Mouse (Mus musculus): ENCODE results near the gene Ecd.
"Not testable (repeated sequence)": the region's sequence is repeated elsewhere in the genome, so short reads cannot be mapped to it uniquely, and the experiment has no call there.

The Ecd gene

GRCm38 (mm10) chr14:20324196-20324595 lies 23.7 kb downstream of the Ecd start:
- DNase-seq (ENCODE audit: low spot score in 2 of 2), result no peak

DNA sequence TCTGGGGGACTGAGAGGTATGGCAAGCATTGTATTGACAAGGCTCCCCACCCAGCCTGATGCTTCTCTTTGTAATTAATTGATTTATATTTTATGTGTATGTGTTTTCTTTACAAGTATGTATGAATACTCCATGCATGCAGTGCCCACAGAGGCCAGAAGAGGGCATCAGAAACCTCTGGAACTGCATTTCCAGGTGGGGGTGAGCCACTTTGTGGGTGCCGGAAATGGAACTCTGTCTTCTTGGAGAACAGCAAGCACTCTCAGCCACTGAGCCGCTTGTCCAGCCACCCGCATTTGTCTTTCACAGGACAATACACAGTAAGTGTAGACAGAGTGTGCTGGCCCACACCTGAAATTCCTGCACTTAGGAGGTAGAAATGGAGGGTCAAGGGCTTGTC lies 28.5 kb downstream of the Ecd start:
- DNase-seq (ENCODE audit: low spot score in 2 of 2), result peak; percentile 20 to 35

DNA sequence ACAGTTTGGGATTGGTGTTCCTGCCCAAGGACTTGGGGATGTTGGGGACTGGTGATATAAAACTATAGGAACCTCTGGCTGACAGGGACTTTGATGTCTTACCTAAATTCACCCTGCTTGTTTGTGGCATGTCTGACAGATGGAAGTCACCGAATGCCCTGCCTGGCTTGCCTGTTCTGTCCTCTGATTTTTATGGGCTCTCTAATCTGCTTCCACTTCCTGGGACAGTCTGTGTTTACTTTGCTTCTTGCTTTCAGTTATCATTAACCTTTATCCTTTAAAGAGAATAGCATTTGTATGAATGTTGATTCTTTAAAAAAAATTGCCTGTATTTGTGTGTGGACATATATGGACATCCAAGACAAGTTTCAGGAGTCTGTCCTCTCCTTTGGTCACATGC lies 32.8 kb downstream of the Ecd start:
- no peak for DNase-seq (ENCODE audit: low spot score in 2 of 2)

DNA sequence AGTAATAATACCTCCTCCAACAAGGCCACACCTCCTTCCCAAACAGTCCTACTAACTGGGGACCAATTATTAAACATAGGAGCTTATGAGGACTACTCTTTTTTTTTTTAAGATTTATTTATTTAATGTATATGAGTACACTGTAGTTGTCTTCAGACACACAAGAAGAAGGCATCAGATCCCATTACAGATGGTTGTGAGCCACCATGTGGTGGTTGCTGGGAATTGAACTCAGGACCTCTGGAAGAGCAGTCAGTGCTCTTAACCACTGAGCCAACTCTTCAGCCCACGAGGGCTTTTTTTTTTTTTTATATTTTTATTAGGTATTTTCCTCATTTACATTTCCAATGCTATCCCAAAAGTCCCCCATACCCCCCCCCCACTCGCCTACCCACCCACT lies 42.8 kb downstream of the Ecd start:
- DNase-seq (ENCODE audit: low spot score in 2 of 2), result not testable (repeated sequence)

- no peak for DNase-seq (ENCODE audit: low spot score in 2 of 2)
Measured at GRCm38 (mm10) chr14:20298131-20298530, 49.8 kb downstream of the Ecd start.

DNA sequence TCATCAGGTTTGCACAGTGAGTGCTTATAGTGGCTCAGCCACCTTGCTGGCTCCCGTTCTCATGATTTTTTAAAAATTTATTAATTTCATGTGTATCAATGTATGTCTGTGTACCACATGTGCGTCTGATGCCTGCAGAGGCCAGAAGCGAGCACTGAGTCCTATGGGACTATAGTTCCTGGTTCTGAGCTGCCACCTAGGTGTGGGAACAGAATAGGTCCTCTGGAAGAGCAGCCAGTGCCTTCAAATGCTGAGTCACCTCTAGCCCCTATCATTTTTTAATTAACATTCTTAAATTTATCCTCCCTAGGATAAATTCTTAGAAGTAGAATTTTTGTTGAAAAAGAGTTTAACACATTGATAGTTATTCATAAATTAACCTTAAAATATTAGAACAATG lies 50.3 kb downstream of the Ecd start:
- no peak for DNase-seq (ENCODE audit: low spot score in 2 of 2)

GRCm38 (mm10) chr14:20294947-20295346 lies 53.0 kb downstream of the Ecd start:
- no peak for DNase-seq (ENCODE audit: low spot score in 2 of 2)

GRCm38 (mm10) chr14:20294117-20294892 lies 53.6 kb downstream of the Ecd start, which contains the start of gene Nudt13:
Nudt13 (plus strand) TSS chr14:20294697.
- DNase-seq (ENCODE audit: low spot score in 2 of 2), result peak; percentile 54 to 76

GRCm38 (mm10) chr14:20291391-20291790 lies 56.5 kb downstream of the Ecd start:
- DNase-seq (ENCODE audit: low spot score in 2 of 2), result no peak

All from frontal cortex, postnatal 25 days (tissue).